Mouse (Mus musculus): ENCODE measurements around the gene Otop3. TPM values are rescaled to one million over a fixed set of nuclear protein-coding genes. Genes with fewer than 3 reads are reported as not detected.

Gene Otop3
- polyA plus RNA-seq, 1 experiment: not detected

DNA sequence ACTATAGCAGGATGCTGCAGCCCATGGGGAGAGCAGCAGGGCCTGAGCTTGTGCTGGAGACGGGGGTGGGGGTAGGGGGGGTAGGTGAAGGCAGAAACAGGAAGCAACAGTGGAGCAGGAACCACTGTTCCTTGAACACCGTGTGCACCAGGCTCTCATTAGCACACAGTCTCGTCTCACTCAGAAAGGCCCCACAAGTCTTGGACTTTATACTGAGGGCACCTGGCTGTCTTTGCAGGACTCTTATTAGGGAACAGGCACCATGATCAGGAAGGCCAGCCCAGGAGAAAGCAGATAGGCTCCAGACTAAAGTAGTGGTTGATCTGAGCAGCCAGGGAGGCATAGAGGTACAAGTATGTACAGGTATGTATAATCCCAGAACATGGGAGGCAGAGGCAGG lies 2.8 kb downstream of the Otop3 start:
- H3K27me3 ChIP-seq (ENCODE audit: control insufficient read depth, insufficient read depth, low read length, poor library complexity, severe bottlenecking): 0 out of 2 replicates have a peak, but pooled peaks cover 3% of the 10 kb centered on the region

DNA sequence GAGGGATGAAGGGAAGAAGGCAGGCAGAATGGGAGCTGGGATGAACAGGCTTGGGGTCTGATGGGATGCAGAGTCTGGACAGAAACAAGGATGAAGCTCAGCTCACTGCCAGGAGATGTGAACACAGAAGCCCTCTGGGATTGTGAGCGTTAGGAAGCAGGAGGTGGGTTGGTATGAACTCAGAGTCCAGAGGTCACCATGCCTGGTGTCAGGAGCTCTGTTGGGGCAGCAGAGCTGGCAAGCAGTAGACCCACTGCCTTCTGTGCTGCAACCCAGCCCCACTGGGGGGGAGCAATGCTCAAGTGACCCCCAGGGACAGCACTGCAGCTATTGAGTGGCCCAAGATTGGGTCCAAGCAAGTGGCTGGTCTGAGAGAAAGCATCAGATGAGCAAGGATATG lies 3.3 kb downstream of the Otop3 start:
- Histone ChIP-seq H3K27ac (ENCODE audit: insufficient read depth, low read length) (no peak overlapping the region), H3K27me3 (ENCODE audit: control insufficient read depth, insufficient read depth, low read length, poor library complexity, severe bottlenecking) (0 out of 2 replicates have a peak, but pooled peaks cover 3% of the 10 kb centered on the region), H3K4me3 (ENCODE audit: low read depth, low read length) (no peak overlapping the region), H3K9me3 (replicated peaks; ENCODE audit: control insufficient read depth, insufficient read depth, low read length, poor library complexity, severe bottlenecking) (no peaks in the 10 kb centered on the region), H3K9ac (ENCODE audit: low read depth, poor library complexity, severe bottlenecking) (no peak overlapping the region), H3K4me1 (ENCODE audit: control insufficient read depth, insufficient read depth, low read length) (no peaks in the 10 kb centered on the region), H3K36me3 (ENCODE audit: control insufficient read depth, insufficient read depth, low read length, poor library complexity, severe bottlenecking) (no peaks in the 10 kb centered on the region)
- TF ChIP-seq POLR2A (IDR thresholded peaks at IDR 0.05; ENCODE audit: insufficient read depth, low read length) (no peak), EP300 (IDR thresholded peaks at IDR 0.05; ENCODE audit: insufficient read depth, low read depth, low read length) (no peak), CTCF (IDR thresholded peaks at IDR 0.05; ENCODE audit: low read depth, low read length) (no peak)

More for the DNA sequence above, 2.8 kb downstream of the Otop3 start:
- Histone ChIP-seq H3K9me3 (replicated peaks; ENCODE audit: control insufficient read depth, insufficient read depth, low read length, poor library complexity, severe bottlenecking) (no peaks in the 10 kb centered on the region), H3K9ac (ENCODE audit: low read depth, poor library complexity, severe bottlenecking) (no peak overlapping the region), H3K27ac (ENCODE audit: insufficient read depth, low read length) (no peak overlapping the region), H3K4me1 (ENCODE audit: control insufficient read depth, insufficient read depth, low read length) (no peaks in the 10 kb centered on the region), H3K36me3 (ENCODE audit: control insufficient read depth, insufficient read depth, low read length, poor library complexity, severe bottlenecking) (no peaks in the 10 kb centered on the region), H3K4me3 (ENCODE audit: low read depth, low read length) (no peak overlapping the region)
- TF ChIP-seq EP300 (IDR thresholded peaks at IDR 0.05; ENCODE audit: insufficient read depth, low read depth, low read length) (no peak), CTCF (IDR thresholded peaks at IDR 0.05; ENCODE audit: low read depth, low read length) (no peak), POLR2A (IDR thresholded peaks at IDR 0.05; ENCODE audit: insufficient read depth, low read length) (no peak)

DNA sequence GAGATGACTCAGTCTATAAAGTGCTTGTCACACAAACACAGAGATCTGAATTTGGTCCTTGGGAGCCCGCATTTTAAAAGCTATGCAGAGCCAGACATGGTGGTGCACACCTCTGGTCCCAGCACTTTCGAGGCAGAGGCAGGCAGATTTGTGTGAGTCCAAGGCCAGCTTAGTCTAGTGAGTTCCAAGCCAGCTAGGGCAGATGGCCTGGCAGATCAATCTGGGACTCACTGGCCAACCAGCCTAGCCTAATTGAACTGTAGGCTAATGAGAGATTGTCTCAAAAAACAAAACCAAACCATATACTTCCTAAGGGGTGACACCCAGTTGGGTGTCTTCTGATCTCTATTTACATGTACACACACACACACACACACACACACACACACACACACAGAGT lies 6.7 kb downstream of the Otop3 start:
- TF ChIP-seq POLR2A (IDR thresholded peaks at IDR 0.05; ENCODE audit: insufficient read depth, low read length) (no peak), EP300 (IDR thresholded peaks at IDR 0.05; ENCODE audit: insufficient read depth, low read depth, low read length) (no peak), CTCF (IDR thresholded peaks at IDR 0.05; ENCODE audit: low read depth, low read length) (no peak)
- no peak overlapping the region for H3K9ac ChIP-seq (ENCODE audit: low read depth, poor library complexity, severe bottlenecking)
- no peak overlapping the region for H3K4me3 ChIP-seq (ENCODE audit: low read depth, low read length)
- H3K27ac ChIP-seq (ENCODE audit: insufficient read depth, low read length): no peak overlapping the region
- H3K36me3 ChIP-seq (ENCODE audit: control insufficient read depth, insufficient read depth, low read length, poor library complexity, severe bottlenecking): no peaks in the 10 kb centered on the region
- no peaks in the 10 kb centered on the region for H3K9me3 ChIP-seq (replicated peaks; ENCODE audit: control insufficient read depth, insufficient read depth, low read length, poor library complexity, severe bottlenecking)
- no peaks in the 10 kb centered on the region for H3K4me1 ChIP-seq (ENCODE audit: control insufficient read depth, insufficient read depth, low read length)
- H3K27me3 ChIP-seq (ENCODE audit: control insufficient read depth, insufficient read depth, low read length, poor library complexity, severe bottlenecking): no peaks in the 10 kb centered on the region

DNA sequence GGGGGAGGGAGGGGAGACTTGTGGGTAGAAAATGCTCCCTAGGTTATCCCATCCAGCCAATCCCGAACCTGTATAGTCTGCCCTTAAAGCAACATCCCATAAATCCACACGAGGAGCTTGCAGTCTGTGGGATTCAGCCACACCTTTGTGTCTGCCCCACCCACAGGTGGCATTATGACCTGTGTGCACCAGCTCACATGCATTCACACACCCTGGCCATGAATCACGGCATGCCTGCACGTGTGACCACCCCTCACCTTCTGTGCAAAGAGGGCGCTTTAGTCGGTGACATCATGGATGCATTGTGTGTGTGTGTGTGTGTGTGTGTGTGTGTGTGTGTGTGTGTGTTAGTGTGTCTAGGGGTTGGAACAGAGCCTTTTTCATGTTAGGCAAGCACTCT lies 7.3 kb downstream of the Otop3 start:
- Histone ChIP-seq H3K27me3 (ENCODE audit: control insufficient read depth, insufficient read depth, low read length, poor library complexity, severe bottlenecking) (no peaks in the 10 kb centered on the region), H3K4me3 (ENCODE audit: low read depth, low read length) (no peak overlapping the region), H3K36me3 (ENCODE audit: control insufficient read depth, insufficient read depth, low read length, poor library complexity, severe bottlenecking) (no peaks in the 10 kb centered on the region), H3K27ac (ENCODE audit: insufficient read depth, low read length) (no peak overlapping the region), H3K9me3 (replicated peaks; ENCODE audit: control insufficient read depth, insufficient read depth, low read length, poor library complexity, severe bottlenecking) (no peaks in the 10 kb centered on the region), H3K4me1 (ENCODE audit: control insufficient read depth, insufficient read depth, low read length) (no peaks in the 10 kb centered on the region), H3K9ac (ENCODE audit: low read depth, poor library complexity, severe bottlenecking) (no peak overlapping the region)
- TF ChIP-seq CTCF (IDR thresholded peaks at IDR 0.05; ENCODE audit: low read depth, low read length): no peak
- TF ChIP-seq POLR2A (IDR thresholded peaks at IDR 0.05; ENCODE audit: insufficient read depth, low read length): no peak
- TF ChIP-seq EP300 (IDR thresholded peaks at IDR 0.05; ENCODE audit: insufficient read depth, low read depth, low read length): no peak

DNA sequence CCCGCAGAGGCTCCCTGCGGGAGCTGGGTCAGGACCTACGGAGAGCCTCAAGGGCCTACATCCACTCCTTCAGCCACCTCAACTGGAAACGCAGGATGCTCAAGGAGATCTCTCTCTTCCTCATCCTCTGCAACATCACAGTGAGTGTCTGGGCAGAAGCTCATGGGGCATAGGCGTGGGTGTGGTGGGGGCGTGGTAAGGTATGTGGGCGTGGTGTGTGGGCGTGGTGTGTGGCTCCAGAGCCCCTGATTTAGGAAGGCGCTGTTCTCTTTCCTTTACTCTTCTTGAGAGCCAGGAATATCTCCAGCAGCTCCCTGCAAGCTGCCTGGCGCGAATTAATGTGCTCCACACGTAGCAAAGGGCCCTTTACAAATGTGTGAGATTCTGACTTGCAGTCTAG lies 10.4 kb downstream of the Otop3 start:
- TF ChIP-seq CTCF (IDR thresholded peaks at IDR 0.05; ENCODE audit: low read depth, low read length): no peak
- TF ChIP-seq EP300 (IDR thresholded peaks at IDR 0.05; ENCODE audit: insufficient read depth, low read depth, low read length): no peak
- TF ChIP-seq POLR2A (IDR thresholded peaks at IDR 0.05; ENCODE audit: insufficient read depth, low read length): no peak
- no peaks in the 10 kb centered on the region for H3K4me1 ChIP-seq (ENCODE audit: control insufficient read depth, insufficient read depth, low read length)
- no peaks in the 10 kb centered on the region for H3K36me3 ChIP-seq (ENCODE audit: control insufficient read depth, insufficient read depth, low read length, poor library complexity, severe bottlenecking)
- no peak overlapping the region for H3K27ac ChIP-seq (ENCODE audit: insufficient read depth, low read length)
- H3K9ac ChIP-seq (ENCODE audit: low read depth, poor library complexity, severe bottlenecking): no peak overlapping the region
- H3K27me3 ChIP-seq (ENCODE audit: control insufficient read depth, insufficient read depth, low read length, poor library complexity, severe bottlenecking): no peaks in the 10 kb centered on the region
- H3K9me3 ChIP-seq (replicated peaks; ENCODE audit: control insufficient read depth, insufficient read depth, low read length, poor library complexity, severe bottlenecking): no peaks in the 10 kb centered on the region
- H3K4me3 ChIP-seq (ENCODE audit: low read depth, low read length): peak overlapping the region; percentile 46

DNA sequence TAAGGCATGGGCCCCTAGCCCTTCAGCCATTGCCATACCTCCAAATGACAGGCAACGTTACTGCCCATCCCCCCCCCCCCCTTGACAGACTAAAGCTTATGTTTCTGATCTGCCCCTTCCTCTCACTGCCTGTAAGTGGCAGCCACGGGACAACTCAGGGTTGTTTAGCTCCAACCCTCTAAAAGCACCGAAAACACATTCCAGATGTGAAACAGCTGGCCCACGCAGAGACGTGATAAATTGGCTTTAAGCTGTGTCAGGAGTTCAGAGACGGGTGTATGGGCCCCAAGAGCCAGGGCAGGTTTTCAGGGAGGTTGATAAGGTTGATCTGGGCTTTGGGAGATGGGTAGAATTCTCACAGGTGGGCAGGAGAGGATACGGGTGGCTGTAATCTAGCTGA lies 11.0 kb downstream of the Otop3 start:
- Histone ChIP-seq H3K4me3 (ENCODE audit: low read depth, low read length) (no peak overlapping the region), H3K36me3 (ENCODE audit: control insufficient read depth, insufficient read depth, low read length, poor library complexity, severe bottlenecking) (no peaks in the 10 kb centered on the region), H3K27ac (ENCODE audit: insufficient read depth, low read length) (no peak overlapping the region), H3K9me3 (replicated peaks; ENCODE audit: control insufficient read depth, insufficient read depth, low read length, poor library complexity, severe bottlenecking) (no peaks in the 10 kb centered on the region), H3K9ac (ENCODE audit: low read depth, poor library complexity, severe bottlenecking) (no peak overlapping the region), H3K27me3 (ENCODE audit: control insufficient read depth, insufficient read depth, low read length, poor library complexity, severe bottlenecking) (no peaks in the 10 kb centered on the region), H3K4me1 (ENCODE audit: control insufficient read depth, insufficient read depth, low read length) (no peaks in the 10 kb centered on the region)
- TF ChIP-seq CTCF (IDR thresholded peaks at IDR 0.05; ENCODE audit: low read depth, low read length) (no peak), EP300 (IDR thresholded peaks at IDR 0.05; ENCODE audit: insufficient read depth, low read depth, low read length) (no peak), POLR2A (IDR thresholded peaks at IDR 0.05; ENCODE audit: insufficient read depth, low read length) (no peak)

Measured in ES-Bruce4 (cell line).